Mouse (Mus musculus): ENCODE measurements at regions not wholly inside any gene's neighbourhood (a gene's known extent, or its start where the extent isn't known, plus 50 kb on each side); places are given as distances from the start of the nearest gene placed in this dataset.

- DNase-seq, result peak; percentile 47
Observed at GRCm38 (mm10) chr8:23504704-23505103, 1093.5 kb downstream of the Mrps31 start.

GRCm38 (mm10) chr8:23505216-23505615 lies 1094.1 kb downstream of the Mrps31 start:
- DNase-seq, result no peak

- no peak for DNase-seq
Observed at GRCm38 (mm10) chr8:23505966-23506365, 1094.8 kb downstream of the Mrps31 start.

GRCm38 (mm10) chr8:23507661-23508060 lies 1096.5 kb downstream of the Mrps31 start:
- DNase-seq, result no peak

GRCm38 (mm10) chr8:23510076-23510475 lies 1098.9 kb downstream of the Mrps31 start:
- DNase-seq, result peak; percentile 58

- DNase-seq, result peak; percentile 31
Observed at GRCm38 (mm10) chr8:23510561-23510960, 1099.4 kb downstream of the Mrps31 start.

- DNase-seq, result no peak
Observed at GRCm38 (mm10) chr8:23511264-23511663, 1100.1 kb downstream of the Mrps31 start.

- no peak for DNase-seq
Observed at GRCm38 (mm10) chr8:23511792-23512191, 1100.6 kb downstream of the Mrps31 start.

- DNase-seq, result no peak
Observed at GRCm38 (mm10) chr8:23516469-23516868, 1105.3 kb downstream of the Mrps31 start.

GRCm38 (mm10) chr8:23531551-23532142 lies 1120.5 kb downstream of the Mrps31 start:
- DNase-seq, result peak; percentile 31

GRCm38 (mm10) chr8:23537681-23538359 lies 1126.7 kb downstream of the Mrps31 start:
- DNase-seq, result no peak

GRCm38 (mm10) chr8:23553565-23554473 lies 1142.7 kb downstream of the Mrps31 start:
- DNase-seq, result no peak

GRCm38 (mm10) chr8:23560836-23561235 lies 1149.7 kb downstream of the Mrps31 start:
- no peak for DNase-seq

- DNase-seq, result no peak
Observed at GRCm38 (mm10) chr8:23561683-23562385, 1150.7 kb downstream of the Mrps31 start.

GRCm38 (mm10) chr8:23562504-23562903 lies 1151.3 kb downstream of the Mrps31 start:
- DNase-seq, result no peak

- DNase-seq, result no peak
Observed at GRCm38 (mm10) chr8:23563065-23564020, 1152.2 kb downstream of the Mrps31 start.

GRCm38 (mm10) chr8:23567906-23568305 lies 1156.7 kb downstream of the Mrps31 start:
- DNase-seq, result no peak

GRCm38 (mm10) chr8:23571338-23571737 lies 1154.3 kb downstream of the Adam3 start:
- no peak for DNase-seq

- DNase-seq, result no peak
Observed at GRCm38 (mm10) chr8:23580106-23580505, 1145.5 kb downstream of the Adam3 start.

- DNase-seq, result no peak
Observed at GRCm38 (mm10) chr8:23580701-23581100, 1145.0 kb downstream of the Adam3 start.
